Mouse (Mus musculus): ENCODE data around the gene Sspn. TPM values are rescaled to one million over a fixed set of nuclear protein-coding genes. Genes with fewer than 3 reads are reported as not detected.
A peak's percentile ranks its signal among the peaks of the same experiment; 100 is the strongest.

The Sspn gene
- polyA plus RNA-seq, 1 experiment from 2014 or later = 4.8 TPM

DNA sequence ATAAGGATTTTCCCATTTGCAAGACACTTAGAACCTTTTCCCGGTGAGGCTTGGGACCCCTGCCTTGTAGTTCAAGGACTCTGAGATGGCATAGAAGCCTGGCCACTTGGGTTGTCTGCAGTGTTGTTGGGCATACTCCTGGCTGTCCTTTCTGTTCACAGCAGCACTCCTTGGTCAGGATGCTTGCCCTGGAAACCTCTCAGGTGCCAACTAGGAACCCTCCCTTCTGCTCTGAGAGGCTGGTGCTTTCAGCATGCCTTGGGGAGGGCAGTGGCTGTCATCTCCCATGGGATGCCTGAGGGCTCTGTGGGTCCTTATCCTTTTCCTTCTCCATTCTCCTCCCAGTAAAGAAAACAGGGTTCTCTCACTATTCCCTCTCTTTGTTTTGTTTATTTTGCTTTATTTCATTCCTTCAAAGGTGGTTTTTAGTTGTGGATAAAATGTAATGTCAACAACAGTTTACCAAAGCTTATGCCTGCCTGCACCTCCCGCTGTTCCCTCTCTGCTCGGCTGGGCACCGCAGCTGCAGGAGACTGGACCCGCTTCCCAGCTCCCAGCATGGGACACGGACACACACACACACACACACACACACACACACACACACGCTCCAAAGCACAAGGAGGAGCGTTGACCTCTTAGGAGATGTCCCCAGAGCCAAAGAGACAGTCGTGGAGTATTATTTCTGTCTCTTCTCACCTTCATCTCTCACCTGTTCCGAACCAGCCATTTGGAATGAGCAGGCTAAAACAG is 77.9 kb downstream of the Sspn start:
- no peak overlapping the region for H3K9ac ChIP-seq
- ATAC-seq (ENCODE audit: low FRiP score, low read depth) = no peak
- H3K4me2 ChIP-seq = no peak overlapping the region

DNA sequence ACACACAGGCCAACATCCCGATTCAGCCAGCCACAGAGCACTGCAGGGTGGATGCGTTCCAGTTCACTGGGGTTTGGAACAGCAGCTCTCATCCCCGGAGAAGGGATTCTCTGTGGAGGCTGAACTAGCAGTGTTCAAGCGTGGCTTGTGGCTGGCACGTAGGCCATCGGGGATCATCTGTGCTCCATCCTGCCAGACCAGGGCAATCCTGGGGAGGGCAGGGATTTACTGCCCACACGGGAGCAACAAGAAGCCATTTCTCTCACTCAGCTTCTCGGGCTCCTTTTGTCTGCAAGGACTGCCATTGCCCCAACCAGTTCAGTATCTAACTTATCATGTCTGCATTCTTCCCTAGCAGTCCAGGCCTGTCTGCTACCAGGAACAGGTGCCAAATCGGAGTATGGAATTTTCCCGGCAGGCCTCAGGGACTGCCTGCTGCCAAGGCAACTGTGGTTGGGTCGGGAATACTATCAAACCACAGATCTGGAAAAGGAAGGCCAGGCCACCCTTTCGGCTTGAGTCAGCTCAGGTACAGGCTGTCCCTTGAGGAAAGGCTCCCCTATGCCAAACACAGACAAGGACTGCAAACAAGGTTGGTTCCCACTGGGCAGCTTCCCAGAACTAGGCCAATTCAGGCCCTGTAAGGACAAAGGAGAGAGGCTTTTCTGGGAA is 78.8 kb downstream of the Sspn start:
- Histone ChIP-seq H3K27ac (replicated peaks) (peak overlapping the region; percentile 69), H3K9me3 (no peaks in the 10 kb centered on the region), H3K9ac (0 out of 2 replicates have a peak overlapping the region, but pooled peaks have one; percentile 5), H3K4me2 (no peak overlapping the region), H3K27me3 (no peaks in the 10 kb centered on the region), H3K36me3 (no peaks in the 10 kb centered on the region), H3K4me1 (replicated peaks) (peaks cover 31% of the 10 kb centered on the region), H3K4me3 (no peak overlapping the region)
- ATAC-seq (ENCODE audit: low FRiP score, low read depth) = peak; percentile 57
- 38% methylated on average over 12 of the region's 12 CpGs for WGBS

More for the DNA sequence above, 77.9 kb downstream of the Sspn start:
- Histone ChIP-seq H3K4me3 (no peak overlapping the region), H3K9me3 (no peaks in the 10 kb centered on the region), H3K27me3 (no peaks in the 10 kb centered on the region), H3K27ac (replicated peaks) (peak overlapping the region; percentile 69; the same call in 1 of the 2 replicates), H3K4me1 (replicated peaks) (peaks cover 31% of the 10 kb centered on the region), H3K36me3 (no peaks in the 10 kb centered on the region)
- WGBS = 44% methylated on average over 10 of the region's 10 CpGs

DNA sequence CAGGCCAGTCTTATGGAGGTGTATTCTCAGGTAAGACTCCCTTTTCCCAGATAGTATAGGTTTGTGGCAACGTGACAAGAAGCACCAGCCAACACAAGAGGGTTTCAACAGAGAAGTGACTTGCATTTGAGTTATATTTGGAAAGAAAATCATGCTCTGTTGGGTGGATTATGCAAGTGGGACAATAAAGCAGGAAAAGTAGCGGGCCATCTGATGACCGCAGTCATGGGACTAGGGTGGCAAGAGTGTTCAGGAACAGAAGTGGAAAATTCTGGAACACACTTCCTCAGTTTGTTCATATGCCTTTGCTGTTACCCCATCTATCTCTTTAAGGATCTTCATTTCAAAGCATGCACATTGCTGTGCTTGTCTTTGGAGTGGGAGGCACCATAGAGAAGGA is 82.9 kb downstream of the Sspn start:
- no peak overlapping the region for H3K27ac ChIP-seq (replicated peaks)
- H3K9me3 ChIP-seq = no peaks in the 10 kb centered on the region
- ATAC-seq (ENCODE audit: low FRiP score, low read depth) = no peak
- WGBS = 94% methylated on average over 3 of the region's 3 CpGs
- H3K4me3 ChIP-seq = no peak overlapping the region
- H3K4me1 ChIP-seq (replicated peaks) = peaks cover 19% of the 10 kb centered on the region
- no peaks in the 10 kb centered on the region for H3K36me3 ChIP-seq
- no peak overlapping the region for H3K9ac ChIP-seq
- H3K27me3 ChIP-seq = no peaks in the 10 kb centered on the region
- H3K4me2 ChIP-seq = no peak overlapping the region

Other genes starting within 250 kb of the Sspn start
- gene Rassf8, start 184.9 kb upstream of the Sspn start, polyA plus RNA-seq (2015; fragmentation: Nextera tagmentation; extraction: Ambion mirVana) = 5.0 and 5.2 TPM in 2 replicates
- gene Bhlhe41, start 66.1 kb upstream of the Sspn start, polyA plus RNA-seq (2015; fragmentation: Nextera tagmentation; extraction: Ambion mirVana) = 6.6 and 6.8 TPM in 2 replicates